Mouse (Mus musculus): ENCODE data around the gene Fam13a. TPM values are rescaled to one million over a fixed set of nuclear protein-coding genes. Genes with fewer than 3 reads are reported as not detected.

The Fam13a gene
- polyA plus RNA-seq, 1 experiment from 2014 or later: 5.8 TPM

DNA sequence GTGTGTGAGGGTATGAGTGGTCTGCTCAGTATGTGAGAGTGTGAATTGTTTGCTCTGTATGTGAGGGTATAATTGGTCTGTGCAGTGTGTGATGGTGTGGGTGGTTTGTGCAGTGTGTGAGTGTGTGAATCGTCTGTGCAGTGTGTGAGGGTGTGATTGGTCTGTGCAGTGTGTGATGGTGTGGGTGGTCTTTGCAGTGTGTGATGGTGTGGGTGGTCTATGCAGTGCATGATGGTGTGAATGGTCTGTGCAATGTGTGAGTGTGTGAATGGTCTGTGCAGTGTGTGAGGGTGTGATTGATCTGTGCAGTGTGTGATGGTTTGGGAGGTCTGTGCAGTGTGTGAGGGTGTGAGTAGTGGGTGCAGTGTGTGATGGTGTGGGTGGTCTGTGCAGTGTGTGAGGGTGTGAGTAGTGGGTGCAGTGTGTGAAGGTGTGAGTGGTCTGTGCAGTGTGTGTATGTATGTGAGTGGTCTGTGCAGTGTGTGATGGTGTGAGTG lies 8.0 kb downstream of the Fam13a start:
- H3K4me2 ChIP-seq (replicated peaks; ENCODE audit: low read depth, low read length): no peak overlapping the region
- no peak overlapping the region for H3K27ac ChIP-seq (ENCODE audit: low read depth, low read length)
- DNase-seq (ENCODE audit: low spot score): no peak
- no peak overlapping the region for H3K4me3 ChIP-seq (ENCODE audit: low read depth, low read length)
- ATAC-seq (ENCODE audit: low FRiP score): peak; percentile 38; the same call in 1 of the 2 replicates
- H3K4me1 ChIP-seq (replicated peaks; ENCODE audit: control insufficient read depth, insufficient read depth, low read length): no peaks in the 10 kb centered on the region
- H3K9ac ChIP-seq (ENCODE audit: low read depth, low read length): no peak overlapping the region
- WGBS: 87% methylated on average over 1 of the region's 1 CpGs
- H3K9me3 ChIP-seq (ENCODE audit: control insufficient read depth, low read length): no peaks in the 10 kb centered on the region
- H3K27me3 ChIP-seq (ENCODE audit: control insufficient read depth, insufficient read depth, low read length): no peaks in the 10 kb centered on the region
- H3K36me3 ChIP-seq (ENCODE audit: control insufficient read depth, insufficient read depth, low read length): no peaks in the 10 kb centered on the region

- no peaks in the 10 kb centered on the region for H3K27me3 ChIP-seq (ENCODE audit: control insufficient read depth, insufficient read depth, low read length)
- DNase-seq (ENCODE audit: low spot score) (no peak), ATAC-seq (ENCODE audit: low FRiP score) (no peak)
- H3K9me3 ChIP-seq (ENCODE audit: control insufficient read depth, low read length): no peaks in the 10 kb centered on the region
- no peaks in the 10 kb centered on the region for H3K4me1 ChIP-seq (replicated peaks; ENCODE audit: control insufficient read depth, insufficient read depth, low read length)
- no peak overlapping the region for H3K27ac ChIP-seq (ENCODE audit: low read depth, low read length)
- H3K4me3 ChIP-seq (ENCODE audit: low read depth, low read length): no peak overlapping the region
- H3K9ac ChIP-seq (ENCODE audit: low read depth, low read length): no peak overlapping the region
- WGBS: 80% methylated on average over 2 of the region's 2 CpGs
- no peaks in the 10 kb centered on the region for H3K36me3 ChIP-seq (ENCODE audit: control insufficient read depth, insufficient read depth, low read length)
- H3K4me2 ChIP-seq (replicated peaks; ENCODE audit: low read depth, low read length): no peak overlapping the region
Measured at GRCm38 (mm10) chr6:59014760-59015159, 9.6 kb downstream of the Fam13a start.

DNA sequence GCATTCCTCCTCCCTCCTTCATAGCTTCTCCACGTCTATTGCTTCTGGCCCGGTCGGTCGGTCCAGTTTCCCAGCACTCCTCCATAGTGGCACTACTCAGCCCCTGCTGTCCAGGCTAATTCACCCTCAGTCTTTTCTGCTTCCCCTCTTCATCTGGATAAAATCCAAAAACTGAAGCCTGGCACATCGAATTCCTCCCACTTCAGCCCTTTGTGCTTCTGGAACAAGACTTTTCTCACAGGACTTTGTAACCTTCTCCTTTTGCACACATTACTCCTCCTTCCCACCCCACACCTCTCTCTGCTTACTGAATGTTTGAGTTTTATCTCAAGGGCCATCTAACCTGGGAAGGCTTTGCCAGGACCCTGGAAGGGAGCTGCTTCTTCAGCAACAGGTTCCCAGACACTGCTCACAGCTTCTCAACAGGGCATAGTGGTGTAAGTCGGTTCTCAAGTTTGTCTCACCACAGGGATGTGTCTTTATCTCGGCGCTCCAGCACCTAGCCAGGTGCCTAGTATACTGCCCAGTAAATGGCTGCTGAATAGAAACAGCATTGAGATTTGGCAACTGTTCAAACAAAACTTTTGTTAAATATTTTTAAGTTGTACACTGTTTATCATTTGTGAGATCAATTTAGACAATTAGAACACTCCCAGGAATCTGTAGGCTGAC lies 10.1 kb downstream of the Fam13a start:
- Histone ChIP-seq H3K4me2 (replicated peaks; ENCODE audit: low read depth, low read length) (no peak overlapping the region), H3K27ac (ENCODE audit: low read depth, low read length) (no peak overlapping the region), H3K4me3 (ENCODE audit: low read depth, low read length) (no peak overlapping the region), H3K9ac (ENCODE audit: low read depth, low read length) (no peak overlapping the region), H3K4me1 (replicated peaks; ENCODE audit: control insufficient read depth, insufficient read depth, low read length) (no peaks in the 10 kb centered on the region), H3K9me3 (ENCODE audit: control insufficient read depth, low read length) (no peaks in the 10 kb centered on the region), H3K36me3 (ENCODE audit: control insufficient read depth, insufficient read depth, low read length) (no peaks in the 10 kb centered on the region), H3K27me3 (ENCODE audit: control insufficient read depth, insufficient read depth, low read length) (no peaks in the 10 kb centered on the region)
- ATAC-seq (ENCODE audit: low FRiP score) (no peak), DNase-seq (ENCODE audit: low spot score) (no peak)
- WGBS: 85% methylated on average over 8 of the region's 8 CpGs

GRCm38 (mm10) chr6:59010792-59011191 lies 13.6 kb downstream of the Fam13a start:
- WGBS: 94% methylated on average over 3 of the region's 3 CpGs
- H3K4me3 ChIP-seq (ENCODE audit: low read depth, low read length): no peak overlapping the region
- no peak for DNase-seq (ENCODE audit: low spot score)
- no peaks in the 10 kb centered on the region for H3K9me3 ChIP-seq (ENCODE audit: control insufficient read depth, low read length)
- H3K4me2 ChIP-seq (replicated peaks; ENCODE audit: low read depth, low read length): no peak overlapping the region
- no peaks in the 10 kb centered on the region for H3K27me3 ChIP-seq (ENCODE audit: control insufficient read depth, insufficient read depth, low read length)
- no peak overlapping the region for H3K27ac ChIP-seq (ENCODE audit: low read depth, low read length)
- H3K4me1 ChIP-seq (replicated peaks; ENCODE audit: control insufficient read depth, insufficient read depth, low read length): no peaks in the 10 kb centered on the region
- H3K9ac ChIP-seq (ENCODE audit: low read depth, low read length): no peak overlapping the region
- no peak for ATAC-seq (ENCODE audit: low FRiP score)
- H3K36me3 ChIP-seq (ENCODE audit: control insufficient read depth, insufficient read depth, low read length): no peaks in the 10 kb centered on the region

- Histone ChIP-seq H3K27me3 (ENCODE audit: control insufficient read depth, insufficient read depth, low read length) (no peaks in the 10 kb centered on the region), H3K4me2 (replicated peaks; ENCODE audit: low read depth, low read length) (no peak overlapping the region), H3K4me1 (replicated peaks; ENCODE audit: control insufficient read depth, insufficient read depth, low read length) (no peaks in the 10 kb centered on the region), H3K27ac (ENCODE audit: low read depth, low read length) (no peak overlapping the region), H3K36me3 (ENCODE audit: control insufficient read depth, insufficient read depth, low read length) (no peaks in the 10 kb centered on the region), H3K4me3 (ENCODE audit: low read depth, low read length) (no peak overlapping the region), H3K9ac (ENCODE audit: low read depth, low read length) (no peak overlapping the region), H3K9me3 (ENCODE audit: control insufficient read depth, low read length) (no peaks in the 10 kb centered on the region)
- DNase-seq (ENCODE audit: low spot score): no peak
- WGBS: 91% methylated on average over 5 of the region's 5 CpGs
- no peak for ATAC-seq (ENCODE audit: low FRiP score)
Measured at GRCm38 (mm10) chr6:59004630-59005029, 19.7 kb downstream of the Fam13a start.

GRCm38 (mm10) chr6:58999044-58999453 lies 25.3 kb downstream of the Fam13a start:
- Histone ChIP-seq H3K9ac (ENCODE audit: low read depth, low read length) (no peak overlapping the region), H3K9me3 (ENCODE audit: control insufficient read depth, low read length) (no peaks in the 10 kb centered on the region), H3K27ac (ENCODE audit: low read depth, low read length) (no peak overlapping the region), H3K36me3 (ENCODE audit: control insufficient read depth, insufficient read depth, low read length) (no peaks in the 10 kb centered on the region), H3K4me2 (replicated peaks; ENCODE audit: low read depth, low read length) (no peak overlapping the region), H3K4me3 (ENCODE audit: low read depth, low read length) (no peak overlapping the region), H3K27me3 (ENCODE audit: control insufficient read depth, insufficient read depth, low read length) (no peaks in the 10 kb centered on the region), H3K4me1 (replicated peaks; ENCODE audit: control insufficient read depth, insufficient read depth, low read length) (no peaks in the 10 kb centered on the region)
- DNase-seq (ENCODE audit: low spot score) (no peak), ATAC-seq (ENCODE audit: low FRiP score) (no peak)
- WGBS: 41% methylated on average over 4 of the region's 4 CpGs

DNA sequence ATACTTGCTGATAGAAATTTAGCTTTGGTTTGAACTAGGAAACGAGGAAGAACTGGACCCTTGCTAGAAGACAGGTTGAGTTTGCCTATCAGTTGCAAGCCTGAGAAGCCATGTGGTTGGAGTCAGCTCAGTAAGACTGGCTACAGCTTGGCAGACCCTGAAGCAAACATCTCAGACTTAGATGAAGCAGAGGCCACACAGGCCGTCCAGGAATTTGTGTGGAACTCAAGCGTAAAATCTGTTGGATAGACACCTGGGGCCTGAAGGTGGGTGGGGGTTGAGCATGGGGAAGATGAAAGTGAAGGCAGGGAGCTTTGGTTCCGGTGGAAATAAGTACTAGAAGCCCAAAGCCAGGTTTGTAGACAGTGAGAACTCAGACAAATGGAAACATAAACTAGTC lies 25.8 kb downstream of the Fam13a start:
- Histone ChIP-seq H3K4me2 (replicated peaks; ENCODE audit: low read depth, low read length) (no peak overlapping the region), H3K4me3 (ENCODE audit: low read depth, low read length) (no peak overlapping the region), H3K4me1 (replicated peaks; ENCODE audit: control insufficient read depth, insufficient read depth, low read length) (no peaks in the 10 kb centered on the region), H3K9me3 (ENCODE audit: control insufficient read depth, low read length) (no peaks in the 10 kb centered on the region), H3K36me3 (ENCODE audit: control insufficient read depth, insufficient read depth, low read length) (no peaks in the 10 kb centered on the region), H3K27me3 (ENCODE audit: control insufficient read depth, insufficient read depth, low read length) (no peaks in the 10 kb centered on the region), H3K27ac (ENCODE audit: low read depth, low read length) (no peak overlapping the region), H3K9ac (ENCODE audit: low read depth, low read length) (no peak overlapping the region)
- ATAC-seq (ENCODE audit: low FRiP score): no peak
- no peak for DNase-seq (ENCODE audit: low spot score)
- 77% methylated on average over 4 of the region's 4 CpGs for WGBS

DNA sequence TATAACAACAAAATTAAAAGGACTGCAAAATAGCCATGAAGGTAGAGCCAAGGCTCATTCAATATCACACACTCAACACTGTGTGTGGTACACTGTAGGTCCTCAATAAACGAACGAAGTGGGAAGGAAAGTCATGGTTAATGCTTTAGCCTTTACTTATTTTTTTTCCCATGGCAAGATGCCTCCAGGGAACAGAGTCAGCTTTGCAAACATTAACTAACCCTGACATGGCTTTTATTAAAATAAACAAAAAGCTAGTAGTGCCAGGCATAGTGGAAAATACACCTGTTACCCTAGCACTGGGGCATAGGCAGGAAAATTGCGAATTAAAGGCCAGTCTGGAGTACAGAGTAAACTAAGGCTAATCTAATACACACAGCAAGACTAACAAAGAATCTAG lies 35.2 kb downstream of the Fam13a start:
- no peaks in the 10 kb centered on the region for H3K9me3 ChIP-seq (ENCODE audit: control insufficient read depth, low read length)
- H3K27me3 ChIP-seq (ENCODE audit: control insufficient read depth, insufficient read depth, low read length): no peaks in the 10 kb centered on the region
- no peaks in the 10 kb centered on the region for H3K4me1 ChIP-seq (replicated peaks; ENCODE audit: control insufficient read depth, insufficient read depth, low read length)
- H3K27ac ChIP-seq (ENCODE audit: low read depth, low read length): no peak overlapping the region
- ATAC-seq (ENCODE audit: low FRiP score) (no peak), DNase-seq (ENCODE audit: low spot score) (no peak)
- no peak overlapping the region for H3K4me2 ChIP-seq (replicated peaks; ENCODE audit: low read depth, low read length)
- 83% methylated on average over 3 of the region's 3 CpGs for WGBS
- H3K4me3 ChIP-seq (ENCODE audit: low read depth, low read length): no peak overlapping the region
- H3K9ac ChIP-seq (ENCODE audit: low read depth, low read length): no peak overlapping the region
- H3K36me3 ChIP-seq (ENCODE audit: control insufficient read depth, insufficient read depth, low read length): no peaks in the 10 kb centered on the region

GRCm38 (mm10) chr6:58988706-58989105 lies 35.6 kb downstream of the Fam13a start:
- ATAC-seq (ENCODE audit: low FRiP score) (no peak), DNase-seq (ENCODE audit: low spot score) (no peak)
- no peaks in the 10 kb centered on the region for H3K36me3 ChIP-seq (ENCODE audit: control insufficient read depth, insufficient read depth, low read length)
- 90% methylated on average over 2 of the region's 2 CpGs for WGBS
- no peak overlapping the region for H3K4me3 ChIP-seq (ENCODE audit: low read depth, low read length)
- H3K27ac ChIP-seq (ENCODE audit: low read depth, low read length): no peak overlapping the region
- no peaks in the 10 kb centered on the region for H3K27me3 ChIP-seq (ENCODE audit: control insufficient read depth, insufficient read depth, low read length)
- no peak overlapping the region for H3K9ac ChIP-seq (ENCODE audit: low read depth, low read length)
- H3K9me3 ChIP-seq (ENCODE audit: control insufficient read depth, low read length): no peaks in the 10 kb centered on the region
- H3K4me2 ChIP-seq (replicated peaks; ENCODE audit: low read depth, low read length): no peak overlapping the region
- H3K4me1 ChIP-seq (replicated peaks; ENCODE audit: control insufficient read depth, insufficient read depth, low read length): no peaks in the 10 kb centered on the region

Measured in hindbrain, embryonic 11.5 days (tissue).